Mouse (Mus musculus) small intestine, adult 2 months (tissue): Measurements from ENCODE around the gene Ripk1.

Experiments
- CTCF ChIP-seq: fragments of 200-500 bp; IDR thresholded peaks from 2 replicates; pipeline ENCODE4 v1.5.1; 2012; ENCODE audit warnings: low read depth, mild to moderate bottlenecking, control low read depth, inconsistent platforms, low read length, moderate library complexity, mixed read lengths; ENCODE audit not compliant: insufficient replicate concordance, insufficient read length; ENCODE audit errors: extremely low read depth
- POLR2A ChIP-seq: fragments of 200-500 bp; IDR thresholded peaks from 2 replicates; pipeline ENCODE4 v1.6.1; 2012; ENCODE audit warnings: low read depth, mild to moderate bottlenecking, control low read depth, inconsistent platforms, low read length, moderate library complexity

DNA sequence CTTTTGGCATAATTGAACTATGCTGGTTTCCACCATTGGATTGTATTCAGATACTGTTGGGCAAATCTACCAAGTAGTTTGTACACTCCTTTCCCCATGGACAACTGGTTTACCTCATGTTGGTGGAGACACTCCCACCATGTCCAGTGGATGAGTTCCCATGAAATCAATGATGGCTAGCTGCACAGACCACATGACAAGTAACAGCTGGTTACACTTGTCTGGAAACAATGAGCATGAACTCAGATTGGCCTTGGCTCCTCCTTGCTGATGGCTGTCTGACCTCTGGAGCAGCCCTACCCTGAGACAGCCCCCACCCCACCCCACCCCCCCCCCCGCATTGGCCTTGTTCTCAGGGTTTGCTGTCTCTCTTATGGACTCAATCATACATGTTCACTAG is 55.1 kb downstream of the Ripk1 start:
- TF ChIP-seq POLR2A (no peak), CTCF (no peak)
